ENCODE assay signal across 8 mouse cellular contexts in the genomic region with DNA sequence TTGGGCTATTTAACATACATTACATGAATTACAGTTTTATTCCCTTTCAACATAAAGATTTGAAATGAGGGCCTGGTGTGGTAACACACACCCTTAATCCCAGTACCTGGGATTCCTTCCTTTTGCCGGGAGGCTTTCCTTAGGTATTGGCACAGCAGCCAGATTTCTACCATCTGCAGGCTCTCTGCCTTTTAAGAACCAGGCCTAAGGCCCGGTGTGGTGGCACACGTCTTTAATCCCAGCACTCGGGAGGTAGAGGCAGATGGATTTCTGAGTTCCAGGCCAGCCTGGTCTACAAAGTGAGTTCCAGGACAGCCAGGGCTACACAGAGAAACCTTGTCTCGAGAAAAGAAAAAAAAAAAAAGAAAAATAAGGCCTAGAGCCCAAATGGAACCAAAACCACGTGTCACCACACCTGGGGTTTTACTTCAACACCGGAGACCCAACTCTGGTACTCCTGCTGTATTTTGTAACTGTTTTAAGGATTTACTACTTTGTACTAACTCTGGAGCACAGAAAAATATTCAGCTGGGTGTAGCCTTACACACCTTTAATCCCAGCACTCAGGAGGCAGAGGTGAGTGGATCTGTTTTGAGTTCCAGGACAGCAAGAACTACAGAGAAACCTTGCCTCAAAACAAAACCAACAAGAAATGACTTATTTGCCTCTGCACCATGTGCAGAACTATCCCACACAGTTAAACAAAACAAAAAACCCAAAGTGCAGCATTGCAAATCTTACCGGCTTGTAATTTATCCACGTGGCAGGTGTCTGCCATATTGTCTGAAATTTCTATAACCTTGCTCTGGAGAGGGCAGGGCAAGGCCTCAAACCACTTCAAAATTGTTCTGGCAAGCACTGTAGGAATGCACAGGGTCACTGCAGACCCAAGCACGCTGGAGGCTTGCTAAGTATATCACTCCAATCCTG. TPM values are rescaled to one million over a fixed set of nuclear protein-coding genes. Genes with fewer than 3 reads are reported as not detected.
DNase-seq lines count a peak whose midpoint lies in the region; ATAC-seq and TF ChIP-seq lines count a peak whose summit lies in the region.

No protein-coding gene starts in this region.

- peak overlapping the region; percentile 66 for H3K4me3 ChIP-seq in kidney, embryonic 14.5 days (ENCODE audit: low read length)
- H3K4me3 ChIP-seq in heart, postnatal 0 days (ENCODE audit: low read depth, low read length): peak overlapping the region; percentile 53
- H3K4me3 ChIP-seq in midbrain, embryonic 10.5 days: peak overlapping the region; percentile 67

- 11% methylated on average over 10 of the region's 10 CpGs for WGBS in kidney, embryonic 14.5 days
- 11% methylated on average over 10 of the region's 10 CpGs for WGBS in heart, postnatal 0 days
- WGBS in midbrain, embryonic 10.5 days: 26% methylated on average over 10 of the region's 10 CpGs

- H3K27ac ChIP-seq in kidney, embryonic 14.5 days (ENCODE audit: low read depth, low read length): peak overlapping the region; percentile 88
- peak overlapping the region; percentile 94 for H3K27ac ChIP-seq in heart, postnatal 0 days (ENCODE audit: low read depth)
- H3K27ac ChIP-seq in midbrain, embryonic 10.5 days (replicated peaks): peak overlapping the region; percentile 89

- TF ChIP-seq CTCF in Patski (IDR thresholded peaks at IDR 0.05): no peak
- no peak for TF ChIP-seq CTCF in heart, postnatal 0 days (IDR thresholded peaks at IDR 0.05; ENCODE audit: low read depth)

- H3K4me1 ChIP-seq in kidney, embryonic 14.5 days (ENCODE audit: control insufficient read depth, insufficient read depth, low read length): peaks cover 4% of the 10 kb centered on the region; the same call in 1 of the 2 replicates
- peaks cover 12% of the 10 kb centered on the region for H3K4me1 ChIP-seq in heart, postnatal 0 days (ENCODE audit: control insufficient read depth, insufficient read depth)
- peaks cover 34% of the 10 kb centered on the region for H3K4me1 ChIP-seq in midbrain, embryonic 10.5 days

- peak overlapping the region; percentile 65 for H3K4me2 ChIP-seq in kidney, embryonic 14.5 days (replicated peaks; ENCODE audit: low read depth, low read length)
- H3K4me2 ChIP-seq in heart, postnatal 0 days (ENCODE audit: low read depth, low read length): peak overlapping the region; percentile 73

- H3K9ac ChIP-seq in kidney, embryonic 14.5 days (ENCODE audit: low read depth, low read length): peak overlapping the region; percentile 82
- H3K9ac ChIP-seq in heart, postnatal 0 days (replicated peaks; ENCODE audit: low read depth, low read length): peak overlapping the region; percentile 67

- no peak; the same call in 1 of the 2 replicates for ATAC-seq in kidney, embryonic 14.5 days (ENCODE audit: low FRiP score, low TSS enrichment)
- peak; percentile 3 for ATAC-seq in Patski
- peak; percentile 64 for ATAC-seq in heart, postnatal 0 days (ENCODE audit: insufficient read depth, low read depth)

- in situ Hi-C loops in Patski (cut with MboI; ENCODE audit: low pct_unique_long_range_greater_than_20kb): no loop called here

- peaks cover 24% of the 10 kb centered on the region for H3K36me3 ChIP-seq in kidney, embryonic 14.5 days (ENCODE audit: control insufficient read depth, insufficient read depth, low read length)
- H3K36me3 ChIP-seq in heart, postnatal 0 days (replicated peaks; ENCODE audit: control insufficient read depth, insufficient read depth, low read length): peaks cover 26% of the 10 kb centered on the region
- H3K36me3 ChIP-seq in midbrain, embryonic 10.5 days: peaks cover 39% of the 10 kb centered on the region

- DNase-seq in kidney, adult 9 months: no peak
- DNase-seq in Patski (ENCODE audit: low read depth, low spot score): no peak
- DNase-seq in heart, postnatal 0 days (ENCODE audit: low spot score): no peak
- DNase-seq in midbrain, embryonic 10.5 days (ENCODE audit: low spot score): no peak
- no peak for DNase-seq in natural killer cell, adult 2 months (ENCODE audit: low spot score in 2 of 2)
- DNase-seq in ovary, postnatal 14 days (ENCODE audit: low spot score): no peak
- no peak for DNase-seq in kidney, adult 11 months

- CTCF ChIA-PET in Patski (lab: Charles Lee): interaction anchor here (0.7 to 2.0 kb wide), 3 partner anchors 47 to 100 kb away, joined by 3 to 8 read pairs (median 5); no protein-coding TSS in a partner anchor

- TF ChIP-seq EP300 in heart, postnatal 0 days (IDR thresholded peaks at IDR 0.05; ENCODE audit: low read depth): no peak

- POLR2A ChIA-PET in Patski (lab: Charles Lee): interaction anchor here (1.0 to 1.9 kb wide), 3 partner anchors 18 to 54 kb away, joined by 3 to 15 read pairs (median 5); no protein-coding TSS in a partner anchor

- no peaks in the 10 kb centered on the region for H3K27me3 ChIP-seq in kidney, embryonic 14.5 days (ENCODE audit: control insufficient read depth, insufficient read depth, low read length)
- no peaks in the 10 kb centered on the region for H3K27me3 ChIP-seq in Patski
- no peaks in the 10 kb centered on the region for H3K27me3 ChIP-seq in heart, postnatal 0 days (ENCODE audit: control insufficient read depth, insufficient read depth, low read length)
- no peaks in the 10 kb centered on the region for H3K27me3 ChIP-seq in midbrain, embryonic 10.5 days (ENCODE audit: low read depth, poor library complexity, severe bottlenecking)

- H3K9me3 ChIP-seq in kidney, embryonic 14.5 days (ENCODE audit: control insufficient read depth, low read length): no peaks in the 10 kb centered on the region
- no peaks in the 10 kb centered on the region for H3K9me3 ChIP-seq in heart, postnatal 0 days (replicated peaks; ENCODE audit: control insufficient read depth, low read length)
- no peaks in the 10 kb centered on the region for H3K9me3 ChIP-seq in midbrain, embryonic 10.5 days (replicated peaks)

RNA-seq across cellular contexts. Expression of a gene that starts 6.8 kb away (rescaled TPM):
- 0.57 and 0.60 TPM in 2 replicates for polyA plus RNA-seq in kidney, embryonic 14.5 days (2014; fragmentation: Nextera tagmentation; extraction: Ambion mirVana)
- polyA plus RNA-seq in Patski (2021): 0.06 TPM
- 0.65 and 1.6 TPM in 2 replicates for total RNA-seq in heart, postnatal 0 days (2014; rRNA removed; ENCODE audit: low replicate concordance)
- polyA plus RNA-seq in heart, postnatal 0 days (2015; fragmentation: Nextera tagmentation; extraction: Ambion mirVana): 0.49 and 0.56 TPM in 2 replicates
- polyA plus RNA-seq in midbrain, embryonic 10.5 days (2016; fragmentation: Nextera tagmentation; extraction: Ambion mirVana): 0.86 and 0.87 TPM in 2 replicates

RNA-seq across cellular contexts. Expression of a gene that starts 19.2 kb away (rescaled TPM):
- 86.4 and 94.4 TPM in 2 replicates for polyA plus RNA-seq in kidney, embryonic 14.5 days (2014; fragmentation: Nextera tagmentation; extraction: Ambion mirVana)
- 60.9 TPM for polyA plus RNA-seq in Patski (2021)
- 54.4 and 56.9 TPM in 2 replicates for total RNA-seq in heart, postnatal 0 days (2014; rRNA removed; ENCODE audit: low replicate concordance)
- polyA plus RNA-seq in heart, postnatal 0 days (2015; fragmentation: Nextera tagmentation; extraction: Ambion mirVana): 38.4 and 41.9 TPM in 2 replicates
- 106 and 108 TPM in 2 replicates for polyA plus RNA-seq in midbrain, embryonic 10.5 days (2016; fragmentation: Nextera tagmentation; extraction: Ambion mirVana)

RNA-seq across cellular contexts. Expression of a gene that starts 51.8 kb away (rescaled TPM):
- 28.1 and 29.5 TPM in 2 replicates for polyA plus RNA-seq in kidney, embryonic 14.5 days (2014; fragmentation: Nextera tagmentation; extraction: Ambion mirVana)
- 49.1 TPM for polyA plus RNA-seq in Patski (2021)
- 40.4 and 48.4 TPM in 2 replicates for total RNA-seq in heart, postnatal 0 days (2014; rRNA removed; ENCODE audit: low replicate concordance)
- 18.4 and 22.0 TPM in 2 replicates for polyA plus RNA-seq in heart, postnatal 0 days (2015; fragmentation: Nextera tagmentation; extraction: Ambion mirVana)
- polyA plus RNA-seq in midbrain, embryonic 10.5 days (2016; fragmentation: Nextera tagmentation; extraction: Ambion mirVana): 15.1 and 15.5 TPM in 2 replicates
